Mouse (Mus musculus) adrenal gland (tissue): ENCODE data around the gene Gm10715.
"Not testable (repeated sequence)": the region's sequence is repeated elsewhere in the genome, so short reads cannot be mapped to it uniquely, and the experiment has no call there.

Experiments
- intact Hi-C: fragments of 180-260 bp; cut with DNase I; formaldehyde crosslinking; loops from one replicate; pipeline ENCODE4 v1.15.1; 2025
- long read RNA-seq, 2 experiments: library from polyadenylated mRNA; unstranded; transcript quantifications; one replicate each; pipeline ENCODE4 v2.0.0; 2020; ENCODE audit warnings: borderline replicate concordance in 1 of 2; ENCODE audit not compliant: insufficient replicate concordance in 1 of 2

The Gm10715 gene
- long read RNA-seq, experiment 1, result 0 reads
- long read RNA-seq, experiment 2, result 0 reads

DNA sequence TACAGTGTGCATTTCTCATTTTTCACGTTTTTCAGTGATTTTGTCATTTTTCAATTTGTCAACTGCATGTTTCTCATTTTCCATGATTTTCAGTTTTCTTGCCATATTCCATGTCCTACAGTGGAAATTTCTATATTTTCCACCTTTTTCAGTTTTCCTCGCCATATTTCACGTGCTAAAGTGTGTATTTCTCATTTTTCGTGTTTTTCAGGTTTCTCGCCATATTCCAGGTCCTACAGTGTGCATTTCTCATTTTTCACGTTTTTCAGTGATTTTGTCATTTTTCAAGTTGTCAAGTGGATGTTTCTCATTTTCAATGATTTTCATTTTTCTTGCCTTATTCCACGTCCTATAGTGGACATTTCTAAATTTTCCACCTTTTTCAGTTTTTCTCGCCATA lies at the start of gene Gm10715:
Gm10715 (plus strand) TSS at position 301 of the 400 bp plus-strand sequence.
- intact Hi-C loops, result not testable (repeated sequence)

DNA sequence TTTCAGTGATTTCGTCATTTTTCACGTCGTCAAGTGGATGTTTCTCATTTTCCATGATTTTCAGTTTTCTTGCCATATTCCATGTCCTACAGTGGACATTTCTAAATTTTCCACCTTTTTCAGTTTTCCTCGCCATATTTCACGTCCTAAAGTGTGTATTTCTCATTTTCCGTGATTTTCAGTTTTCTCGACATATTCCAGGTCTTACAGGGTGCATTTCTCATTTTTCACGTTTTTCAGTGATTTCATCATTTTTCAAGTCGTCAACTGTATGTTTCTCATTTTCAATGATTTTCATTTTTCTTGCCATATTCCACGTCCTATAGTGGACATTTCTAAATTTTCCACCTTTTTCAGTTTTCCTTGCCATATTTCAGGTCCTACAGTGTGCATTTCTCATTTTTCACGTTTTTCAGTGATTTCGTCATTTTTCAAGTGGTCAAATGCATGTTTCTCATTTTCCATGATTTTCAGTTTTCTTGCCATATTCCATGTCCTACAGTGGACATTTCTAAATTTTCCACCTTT lies 36.2 kb upstream of the Gm10715 start, which contains the start of gene Gm10722:
Gm10722 (plus strand) TSS at position 478 of the 528 bp plus-strand sequence.
- intact Hi-C loops, result not testable (repeated sequence)

DNA sequence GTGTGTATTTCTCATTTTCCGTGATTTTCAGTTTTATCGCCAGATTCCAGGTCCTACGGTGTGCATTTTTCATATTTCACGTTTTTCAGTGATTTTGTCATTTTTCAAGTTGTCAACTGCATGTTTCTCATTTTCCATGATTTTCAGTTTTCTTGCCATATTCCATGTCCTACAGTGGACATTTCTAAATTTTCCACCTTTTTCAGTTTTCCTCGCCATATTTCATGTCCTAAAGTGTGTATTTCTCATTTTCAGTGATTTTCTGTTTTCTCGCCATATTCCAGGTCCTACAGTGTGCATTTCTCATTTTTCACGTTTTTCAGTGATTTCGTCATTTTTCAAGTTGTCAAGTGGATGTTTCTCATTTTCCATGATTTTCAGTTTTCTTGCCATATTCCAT lies 35.7 kb upstream of the Gm10715 start:
- intact Hi-C loops, result not testable (repeated sequence)

DNA sequence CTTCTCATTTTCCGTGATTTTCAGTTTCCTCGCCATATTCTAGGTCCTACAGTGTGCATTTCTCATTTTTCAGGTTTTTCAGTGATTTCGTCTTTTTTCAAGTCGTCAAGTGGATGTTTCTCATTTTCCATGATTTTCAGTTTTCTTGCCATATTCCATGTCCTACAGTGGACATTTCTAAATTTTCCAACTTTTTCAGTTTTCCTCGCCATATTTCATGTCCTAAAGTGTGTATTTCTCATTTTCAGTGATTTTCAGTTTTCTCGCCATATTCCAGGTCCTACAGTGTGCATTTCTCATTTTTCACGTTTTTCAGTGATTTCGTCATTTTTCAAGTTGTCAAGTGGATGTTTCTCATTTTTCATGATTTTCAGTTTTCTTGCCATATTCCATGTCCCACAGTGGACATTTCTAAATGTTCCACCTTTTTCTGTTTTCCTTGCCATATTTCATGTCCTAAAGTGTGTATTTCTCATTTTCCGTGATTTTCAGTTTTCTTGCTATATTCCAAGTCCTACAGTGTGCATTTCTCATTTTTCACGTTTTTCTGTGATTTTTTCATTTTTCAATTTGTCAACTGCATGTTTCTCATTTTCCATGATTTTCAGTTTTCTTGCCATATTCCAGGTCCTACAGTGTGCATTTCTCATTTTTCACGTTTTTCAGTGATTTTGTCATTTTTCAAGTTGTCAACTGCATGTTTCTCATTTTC lies 34.6 kb upstream of the Gm10715 start:
- intact Hi-C loops, result not testable (repeated sequence)

DNA sequence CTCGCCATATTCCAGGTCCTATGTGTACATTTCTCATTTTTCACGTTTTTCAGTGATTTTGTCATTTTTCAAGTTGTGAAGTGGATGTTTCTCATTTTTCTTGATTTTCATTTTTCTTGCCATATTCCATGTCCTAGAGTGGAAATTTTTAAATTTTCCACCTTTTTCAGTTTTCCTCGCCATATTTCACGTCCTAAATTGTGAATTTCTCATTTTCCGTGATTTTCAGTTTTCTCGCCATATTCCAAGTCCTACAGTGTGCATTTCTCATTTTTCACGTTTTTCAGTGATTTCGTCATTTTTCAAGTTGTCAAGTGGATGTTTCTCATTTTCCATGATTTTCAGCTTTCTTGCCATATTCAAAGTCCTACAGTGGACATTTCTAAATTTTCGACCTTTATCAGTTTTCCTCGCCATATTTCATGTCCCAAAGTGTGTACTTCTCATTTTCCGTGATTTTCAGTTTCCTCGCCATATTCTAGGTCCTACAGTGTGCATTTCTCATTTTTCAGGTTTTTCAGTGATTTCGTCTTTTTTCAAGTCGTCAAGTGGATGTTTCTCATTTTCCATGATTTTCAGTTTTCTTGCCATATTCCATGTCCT lies 33.8 kb upstream of the Gm10715 start, which contains the start of gene Gm11168:
Gm11168 (plus strand) TSS at position 553 of the 603 bp plus-strand sequence.
- intact Hi-C loops, result not testable (repeated sequence)

DNA sequence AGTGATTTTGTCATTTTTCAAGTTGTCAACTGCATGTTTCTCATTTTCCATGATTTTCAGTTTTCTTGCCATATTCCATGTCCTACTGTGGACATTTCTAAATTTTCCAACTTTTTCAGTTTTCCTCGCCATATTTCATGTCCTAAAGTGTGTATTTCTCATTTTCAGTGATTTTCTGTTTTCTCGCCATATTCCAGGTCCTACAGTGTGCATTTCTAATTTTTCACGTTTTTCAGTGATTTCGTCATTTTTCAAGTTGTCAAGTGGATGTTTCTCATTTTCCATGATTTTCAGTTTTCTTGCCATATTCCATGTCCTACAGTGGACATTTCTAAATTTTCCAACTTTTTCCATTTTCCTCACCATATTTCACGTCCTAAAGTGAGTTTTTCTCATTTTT lies 30.5 kb upstream of the Gm10715 start:
- intact Hi-C loops, result not testable (repeated sequence)

DNA sequence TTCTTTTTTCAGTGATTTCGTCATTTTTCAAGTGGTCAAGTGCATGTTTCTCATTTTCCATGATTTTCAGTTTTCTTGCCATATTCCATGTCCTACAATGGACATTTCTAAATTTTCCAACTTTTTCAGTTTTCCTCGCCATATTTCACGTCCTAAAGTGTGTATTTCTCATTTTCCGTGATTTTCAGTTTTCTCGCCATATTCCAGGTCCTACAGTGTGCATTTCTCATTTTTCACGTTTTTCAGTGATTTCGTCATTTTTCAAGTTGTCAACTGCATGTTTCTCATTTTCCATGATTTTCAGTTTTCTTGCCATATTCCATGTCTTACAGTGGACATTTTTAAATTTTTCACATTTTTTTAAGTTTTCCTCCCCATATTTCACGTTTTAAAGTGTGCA lies 30.0 kb upstream of the Gm10715 start:
- intact Hi-C loops, result not testable (repeated sequence)

DNA sequence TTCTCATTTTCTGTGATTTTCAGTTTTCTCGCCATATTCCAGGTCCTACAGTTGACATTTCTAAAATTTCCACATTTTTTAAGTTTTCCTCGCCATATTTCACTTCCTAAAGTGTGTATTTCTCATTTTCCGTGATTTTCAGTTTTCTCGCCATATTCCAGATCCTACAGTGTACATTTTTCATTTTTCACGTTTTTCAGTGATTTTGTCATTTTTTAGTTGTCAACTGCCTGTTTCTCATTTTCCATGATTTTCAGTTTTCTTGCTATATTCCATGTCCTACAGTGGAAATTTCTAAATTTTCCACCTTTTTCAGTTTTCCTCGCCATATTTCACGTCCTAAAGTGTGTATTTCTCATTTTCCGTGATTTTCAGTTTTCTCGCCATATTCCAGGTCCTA lies 29.4 kb upstream of the Gm10715 start:
- intact Hi-C loops, result not testable (repeated sequence)

DNA sequence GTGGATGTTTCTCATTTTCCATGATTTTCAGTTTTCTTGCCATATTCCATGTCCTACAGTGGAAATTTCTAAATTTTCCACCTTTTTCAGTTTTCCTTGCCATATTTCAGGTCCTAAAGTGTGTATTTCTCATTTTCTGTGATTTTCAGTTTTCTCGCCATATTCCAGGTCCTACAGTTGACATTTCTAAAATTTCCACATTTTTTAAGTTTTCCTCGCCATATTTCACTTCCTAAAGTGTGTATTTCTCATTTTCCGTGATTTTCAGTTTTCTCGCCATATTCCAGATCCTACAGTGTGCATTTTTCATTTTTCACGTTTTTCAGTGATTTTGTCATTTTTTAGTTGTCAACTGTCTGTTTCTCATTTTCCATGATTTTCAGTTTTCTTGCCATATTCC lies 27.3 kb upstream of the Gm10715 start:
- intact Hi-C loops, result not testable (repeated sequence)

DNA sequence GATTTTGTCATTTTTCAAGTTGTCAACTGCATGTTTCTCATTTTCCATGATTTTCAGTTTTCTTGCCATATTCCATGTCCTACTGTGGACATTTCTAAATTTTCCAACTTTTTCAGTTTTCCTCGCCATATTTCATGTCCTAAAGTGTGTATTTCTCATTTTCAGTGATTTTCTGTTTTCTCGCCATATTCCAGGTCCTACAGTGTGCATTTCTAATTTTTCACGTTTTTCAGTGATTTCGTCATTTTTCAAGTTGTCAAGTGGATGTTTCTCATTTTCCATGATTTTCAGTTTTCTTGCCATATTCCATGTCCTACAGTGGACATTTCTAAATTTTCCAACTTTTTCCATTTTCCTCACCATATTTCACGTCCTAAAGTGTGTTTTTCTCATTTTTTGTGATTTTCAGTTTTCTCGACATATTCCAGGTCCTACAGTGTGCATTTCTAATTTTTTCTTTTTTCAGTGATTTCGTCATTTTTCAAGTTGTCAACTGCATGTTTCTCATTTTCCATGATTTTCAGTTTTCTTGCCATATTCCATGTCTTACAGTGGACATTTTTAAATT lies 24.5 kb upstream of the Gm10715 start:
- intact Hi-C loops, result not testable (repeated sequence)

DNA sequence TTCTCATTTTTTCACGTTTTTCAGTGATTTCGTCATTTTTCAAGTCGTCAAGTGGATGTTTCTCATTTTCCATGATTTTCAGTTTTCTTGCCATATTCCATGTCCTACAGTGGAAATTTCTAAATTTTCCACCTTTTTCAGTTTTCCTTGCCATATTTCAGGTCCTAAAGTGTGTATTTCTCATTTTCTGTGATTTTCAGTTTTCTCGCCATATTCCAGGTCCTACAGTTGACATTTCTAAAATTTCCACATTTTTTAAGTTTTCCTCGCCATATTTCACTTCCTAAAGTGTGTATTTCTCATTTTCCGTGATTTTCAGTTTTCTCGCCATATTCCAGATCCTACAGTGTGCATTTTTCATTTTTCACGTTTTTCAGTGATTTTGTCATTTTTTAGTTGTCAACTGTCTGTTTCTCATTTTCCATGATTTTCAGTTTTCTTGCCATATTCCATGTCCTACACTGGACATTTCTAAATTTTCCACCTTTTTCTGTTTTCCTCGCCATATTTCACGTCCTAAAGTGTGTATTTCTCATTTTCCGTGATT lies 23.9 kb upstream of the Gm10715 start, which contains the start of gene Gm10721:
Gm10721 (plus strand) TSS at position 408 of the 547 bp plus-strand sequence.
- intact Hi-C loops, result not testable (repeated sequence)

DNA sequence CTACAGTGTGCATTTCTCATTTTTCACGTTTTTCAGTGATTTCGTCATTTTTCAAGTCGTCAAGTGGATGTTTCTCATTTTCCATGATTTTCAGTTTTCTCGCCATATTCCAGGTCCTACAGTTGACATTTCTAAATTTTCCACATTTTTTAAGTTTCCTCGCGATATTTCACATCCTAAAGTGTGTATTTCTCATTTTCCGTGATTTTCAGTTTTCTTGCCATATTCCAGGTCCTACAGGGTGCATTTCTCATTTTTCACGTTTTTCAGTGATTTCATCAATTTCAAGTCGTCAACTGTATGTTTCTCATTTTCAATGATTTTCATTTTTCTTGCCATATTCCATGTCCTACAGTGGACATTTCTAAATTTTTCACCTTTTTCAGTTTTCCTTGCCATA lies 21.3 kb upstream of the Gm10715 start, which contains the start of gene Gm10720:
Gm10720 (plus strand) TSS at position 301 of the 400 bp plus-strand sequence.
- intact Hi-C loops, result not testable (repeated sequence)

DNA sequence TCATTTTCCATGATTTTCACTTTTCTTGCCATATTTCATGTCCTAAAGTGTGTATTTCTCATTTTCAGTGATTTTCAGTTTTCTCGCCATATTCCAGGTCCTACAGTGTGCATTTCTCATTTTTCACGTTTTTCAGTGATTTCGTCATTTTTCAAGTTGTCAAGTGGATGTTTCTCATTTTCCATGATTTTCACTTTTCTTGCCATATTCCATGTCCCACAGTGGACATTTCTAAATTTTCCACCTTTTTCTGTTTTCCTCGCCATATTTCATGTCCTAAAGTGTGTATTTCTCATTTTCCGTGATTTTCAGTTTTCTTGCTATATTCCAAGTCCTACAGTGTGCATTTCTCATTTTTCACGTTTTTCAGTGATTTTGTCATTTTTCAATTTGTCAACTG lies 20.8 kb upstream of the Gm10715 start:
- intact Hi-C loops, result not testable (repeated sequence)

DNA sequence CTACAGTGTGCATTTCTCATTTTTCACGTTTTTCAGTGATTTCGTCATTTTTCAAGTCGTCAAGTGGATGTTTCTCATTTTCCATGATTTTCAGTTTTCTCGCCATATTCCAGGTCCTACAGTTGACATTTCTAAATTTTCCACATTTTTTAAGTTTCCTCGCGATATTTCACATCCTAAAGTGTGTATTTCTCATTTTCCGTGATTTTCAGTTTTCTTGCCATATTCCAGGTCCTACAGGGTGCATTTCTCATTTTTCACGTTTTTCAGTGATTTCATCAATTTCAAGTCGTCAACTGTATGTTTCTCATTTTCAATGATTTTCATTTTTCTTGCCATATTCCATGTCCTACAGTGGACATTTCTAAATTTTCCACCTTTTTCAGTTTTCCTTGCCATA lies 19.6 kb upstream of the Gm10715 start, which contains the start of gene Gm10719:
Gm10719 (plus strand) TSS at position 301 of the 400 bp plus-strand sequence.
- intact Hi-C loops, result not testable (repeated sequence)

DNA sequence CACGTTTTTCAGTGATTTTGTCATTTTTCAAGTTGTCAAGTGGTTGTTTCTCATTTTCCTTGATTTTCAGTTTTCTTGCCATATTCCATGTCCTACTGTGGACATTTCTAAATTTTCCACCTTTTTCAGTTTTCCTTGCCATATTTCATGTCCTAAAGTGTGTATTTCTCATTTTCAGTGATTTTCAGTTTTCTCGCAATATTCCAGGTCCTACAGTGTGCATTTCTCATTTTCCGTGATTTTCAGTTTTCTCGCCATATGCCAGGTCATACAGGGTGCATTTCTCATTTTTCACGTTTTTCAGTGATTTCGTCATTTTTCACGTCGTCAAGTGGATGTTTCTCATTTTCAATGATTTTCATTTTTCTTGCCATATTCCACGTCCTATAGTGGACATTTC lies 17.7 kb upstream of the Gm10715 start:
- intact Hi-C loops, result not testable (repeated sequence)

DNA sequence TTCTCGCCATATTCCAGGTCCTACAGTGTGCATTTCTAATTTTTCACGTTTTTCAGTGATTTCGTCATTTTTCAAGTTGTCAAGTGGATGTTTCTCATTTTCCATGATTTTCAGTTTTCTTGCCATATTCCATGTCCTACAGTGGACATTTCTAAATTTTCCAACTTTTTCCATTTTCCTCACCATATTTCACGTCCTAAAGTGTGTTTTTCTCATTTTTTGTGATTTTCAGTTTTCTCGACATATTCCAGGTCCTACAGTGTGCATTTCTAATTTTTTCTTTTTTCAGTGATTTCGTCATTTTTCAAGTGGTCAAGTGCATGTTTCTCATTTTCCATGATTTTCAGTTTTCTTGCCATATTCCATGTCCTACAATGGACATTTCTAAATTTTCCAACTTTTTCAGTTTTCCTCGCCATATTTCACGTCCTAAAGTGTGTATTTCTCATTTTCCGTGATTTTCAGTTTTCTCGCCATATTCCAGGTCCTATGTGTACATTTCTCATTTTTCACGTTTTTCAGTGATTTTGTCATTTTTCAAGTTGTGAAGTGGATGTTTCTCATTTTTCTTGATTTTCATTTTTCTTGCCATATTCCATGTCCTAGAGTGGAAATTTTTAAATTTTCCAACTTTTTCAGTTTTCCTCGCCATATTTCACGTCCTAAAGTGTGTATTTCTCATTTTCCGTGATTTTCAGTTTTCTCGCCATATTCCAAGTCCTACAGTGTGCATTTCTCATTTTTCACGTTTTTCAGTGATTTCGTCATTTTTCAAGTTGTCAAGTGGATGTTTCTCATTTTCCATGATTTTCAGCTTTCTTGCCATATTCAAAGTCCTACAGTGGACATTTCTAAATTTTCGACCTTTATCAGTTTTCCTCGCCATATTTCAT lies 16.6 kb upstream of the Gm10715 start:
- intact Hi-C loops, result not testable (repeated sequence)

DNA sequence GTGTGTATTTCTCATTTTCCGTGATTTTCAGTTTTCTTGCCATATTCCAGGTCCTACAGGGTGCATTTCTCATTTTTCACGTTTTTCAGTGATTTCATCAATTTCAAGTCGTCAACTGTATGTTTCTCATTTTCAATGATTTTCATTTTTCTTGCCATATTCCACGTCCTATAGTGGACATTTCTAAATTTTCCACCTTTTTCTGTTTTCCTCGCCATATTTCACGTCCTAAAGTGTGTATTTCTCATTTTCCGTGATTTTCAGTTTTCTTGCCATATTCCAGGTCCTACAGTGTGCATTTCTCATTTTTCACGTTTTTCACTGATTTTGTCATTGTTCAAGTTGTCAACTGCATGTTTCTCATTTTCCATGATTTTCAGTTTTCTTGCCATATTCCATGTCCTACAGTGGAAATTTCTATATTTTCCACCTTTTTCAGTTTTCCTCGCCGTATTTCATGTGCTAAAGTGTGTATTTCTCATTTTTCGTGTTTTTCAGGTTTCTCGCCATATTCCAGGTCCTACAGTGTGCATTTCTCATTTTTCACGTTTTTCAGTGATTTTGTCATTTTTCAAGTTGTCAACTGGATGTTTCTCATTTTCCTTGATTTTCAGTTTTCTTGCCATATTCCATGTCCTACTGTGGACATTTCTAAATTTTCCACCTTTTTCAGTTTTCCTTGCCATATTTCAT lies 14.2 kb upstream of the Gm10715 start:
- intact Hi-C loops, result not testable (repeated sequence)

DNA sequence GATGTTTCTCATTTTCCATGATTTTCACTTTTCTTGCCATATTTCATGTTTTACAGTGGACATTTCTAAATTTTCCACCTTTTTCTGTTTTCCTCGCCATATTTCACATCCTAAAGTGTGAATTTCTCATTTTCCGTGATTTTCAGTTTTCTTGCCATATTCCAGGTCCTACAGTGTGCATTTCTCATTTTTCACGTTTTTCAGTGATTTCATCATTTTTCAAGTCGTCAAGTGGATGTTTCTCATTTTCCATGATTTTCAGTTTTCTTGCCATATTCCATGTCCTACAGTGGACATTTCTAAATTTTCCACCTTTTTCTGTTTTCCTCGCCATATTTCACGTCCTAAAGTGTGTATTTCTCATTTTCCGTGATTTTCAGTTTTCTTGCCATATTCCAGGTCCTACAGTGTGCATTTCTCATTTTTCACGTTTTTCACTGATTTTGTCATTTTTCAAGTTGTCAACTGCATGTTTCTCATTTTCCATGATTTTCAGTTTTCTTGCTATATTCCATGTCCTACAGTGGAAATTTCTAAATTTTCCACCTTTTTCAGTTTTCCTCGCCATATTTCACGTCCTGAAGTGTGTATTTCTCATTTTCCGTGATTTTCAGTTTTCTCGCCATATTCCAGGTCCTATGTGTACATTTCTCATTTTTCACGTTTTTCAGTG lies 13.2 kb upstream of the Gm10715 start, which contains the start of gene Gm10718:
Gm10718 (plus strand) TSS at position 236 of the 673 bp plus-strand sequence.
- intact Hi-C loops, result not testable (repeated sequence)

DNA sequence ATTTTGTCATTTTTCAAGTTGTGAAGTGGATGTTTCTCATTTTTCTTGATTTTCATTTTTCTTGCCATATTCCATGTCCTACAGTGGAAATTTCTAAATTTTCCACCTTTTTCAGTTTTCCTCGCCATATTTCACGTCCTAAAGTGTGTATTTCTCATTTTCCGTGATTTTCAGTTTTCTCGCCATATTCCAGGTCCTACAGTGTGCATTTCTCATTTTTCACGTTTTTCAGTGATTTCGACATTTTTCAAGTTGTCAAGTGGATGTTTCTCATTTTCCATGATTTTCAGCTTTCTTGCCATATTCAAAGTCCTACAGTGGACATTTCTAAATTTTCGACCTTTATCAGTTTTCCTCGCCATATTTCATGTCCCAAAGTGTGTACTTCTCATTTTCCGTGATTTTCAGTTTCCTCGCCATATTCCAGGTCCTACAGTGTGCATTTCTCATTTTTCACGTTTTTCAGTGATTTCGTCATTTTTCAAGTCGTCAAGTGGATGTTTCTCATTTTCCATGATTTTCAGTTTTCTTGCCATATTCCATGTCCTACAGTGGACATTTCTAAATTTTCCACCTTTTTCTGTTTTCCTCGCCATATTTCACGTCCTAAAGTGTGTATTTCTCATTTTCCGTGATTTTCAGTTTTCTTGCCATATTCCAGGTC lies 12.6 kb upstream of the Gm10715 start:
- intact Hi-C loops, result not testable (repeated sequence)
